Mouse (Mus musculus): ENCODE measurements around the gene Cdh4.

The Cdh4 gene

DNA sequence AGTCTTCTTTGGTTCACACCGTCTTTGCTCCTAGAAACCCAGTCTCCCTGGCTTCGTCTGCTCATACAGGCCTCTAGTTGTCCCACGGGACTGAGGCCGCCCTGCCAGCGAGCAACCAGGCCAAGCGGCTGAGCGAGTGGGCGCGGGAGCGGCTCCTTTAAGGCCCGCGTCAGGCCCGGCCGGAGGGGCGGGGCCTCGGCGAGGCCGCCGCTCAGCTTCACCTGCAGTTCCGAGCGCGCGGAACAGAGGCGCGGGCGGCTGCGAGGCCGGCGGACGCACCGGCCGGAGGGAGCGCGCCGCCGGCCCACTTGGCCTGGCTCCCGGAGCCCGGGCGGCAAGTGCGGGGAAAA, at the start of gene Cdh4:
Cdh4 (plus strand) TSS at position 241 of the 350 bp plus-strand sequence.
- peak; percentile 57 for DNase-seq

GRCm38 (mm10) chr2:179395442-179395841, 46.8 kb upstream of the Cdh4 start:
- DNase-seq: no peak

GRCm38 (mm10) chr2:179399645-179400249, 42.5 kb upstream of the Cdh4 start:
- DNase-seq: peak; percentile 8

- DNase-seq: no peak
Observed at GRCm38 (mm10) chr2:179410866-179411561, 31.2 kb upstream of the Cdh4 start.

DNA sequence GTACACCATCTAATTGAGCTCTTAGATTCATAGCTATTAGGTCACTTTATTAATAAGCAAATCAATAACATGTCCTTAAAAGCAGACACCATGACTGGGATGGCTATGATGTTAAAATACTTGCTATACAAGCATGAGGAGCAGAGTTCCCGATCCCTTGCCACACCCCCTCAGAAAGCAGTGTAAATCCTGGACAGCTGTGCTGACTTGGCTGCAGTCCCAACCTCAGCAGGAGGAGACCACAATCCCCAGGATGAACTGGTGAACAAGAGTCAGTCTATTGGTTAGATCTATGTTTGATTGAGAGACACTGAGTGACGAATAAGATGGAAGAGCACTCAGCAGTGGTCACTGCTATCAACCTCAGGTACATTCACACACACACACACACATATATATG, 29.3 kb upstream of the Cdh4 start:
- DNase-seq: no peak

DNA sequence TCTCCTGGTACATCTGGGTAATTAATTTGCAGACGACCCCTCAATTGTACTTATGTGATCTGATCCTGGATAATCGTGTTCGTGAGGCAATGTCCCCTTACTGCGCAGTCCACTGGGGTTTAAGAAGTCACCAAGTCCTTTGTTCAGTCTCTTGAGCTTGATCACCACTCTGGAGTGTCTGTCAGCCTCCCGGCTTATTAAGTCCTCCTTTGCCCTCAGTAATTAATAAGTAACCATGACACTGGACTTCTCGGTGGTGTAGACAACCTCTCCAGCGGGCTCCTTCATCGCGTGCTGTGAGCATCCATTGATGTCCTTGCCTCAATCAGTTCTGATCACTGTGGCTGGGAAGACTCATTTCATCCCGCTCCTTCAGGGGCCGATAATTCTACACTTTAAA, 28.0 kb upstream of the Cdh4 start:
- DNase-seq: no peak

DNA sequence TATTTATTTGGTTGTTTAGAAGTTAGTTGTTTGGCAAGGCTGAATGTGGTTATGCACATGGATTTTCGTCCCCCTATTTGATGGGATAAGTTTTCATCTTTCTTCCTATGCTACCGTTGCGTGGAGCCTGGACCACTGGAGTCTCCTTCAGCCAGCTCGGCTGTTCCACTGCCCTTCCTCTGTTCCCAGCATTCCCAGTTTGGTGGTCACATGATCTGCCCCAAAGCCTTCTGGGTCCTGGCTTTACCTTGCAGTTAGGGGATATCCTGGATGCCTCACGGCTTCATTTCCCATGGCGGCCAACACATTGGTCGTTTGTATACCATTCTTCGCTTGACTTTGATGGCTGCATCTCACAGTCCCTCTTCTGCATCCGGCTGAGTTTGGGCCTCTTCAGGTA, 27.5 kb upstream of the Cdh4 start:
- no peak for DNase-seq

GRCm38 (mm10) chr2:179415892-179416403, 26.3 kb upstream of the Cdh4 start:
- DNase-seq: no peak

- DNase-seq: no peak
Observed at GRCm38 (mm10) chr2:179416587-179417227, 25.5 kb upstream of the Cdh4 start.

GRCm38 (mm10) chr2:179425602-179426001, 16.6 kb upstream of the Cdh4 start:
- no peak for DNase-seq

- DNase-seq: no peak
Observed at GRCm38 (mm10) chr2:179428889-179429288, 13.3 kb upstream of the Cdh4 start.

- DNase-seq: peak; percentile 6
Observed at GRCm38 (mm10) chr2:179440161-179440560, 2.1 kb upstream of the Cdh4 start.

- DNase-seq: no peak
Observed at GRCm38 (mm10) chr2:179441086-179441485, 1.1 kb upstream of the Cdh4 start.

GRCm38 (mm10) chr2:179441717-179442116, 514 bp upstream of the Cdh4 start:
- no peak for DNase-seq

- no peak for DNase-seq
Observed at GRCm38 (mm10) chr2:179442541-179443225, 452 bp downstream of the Cdh4 start.

DNA sequence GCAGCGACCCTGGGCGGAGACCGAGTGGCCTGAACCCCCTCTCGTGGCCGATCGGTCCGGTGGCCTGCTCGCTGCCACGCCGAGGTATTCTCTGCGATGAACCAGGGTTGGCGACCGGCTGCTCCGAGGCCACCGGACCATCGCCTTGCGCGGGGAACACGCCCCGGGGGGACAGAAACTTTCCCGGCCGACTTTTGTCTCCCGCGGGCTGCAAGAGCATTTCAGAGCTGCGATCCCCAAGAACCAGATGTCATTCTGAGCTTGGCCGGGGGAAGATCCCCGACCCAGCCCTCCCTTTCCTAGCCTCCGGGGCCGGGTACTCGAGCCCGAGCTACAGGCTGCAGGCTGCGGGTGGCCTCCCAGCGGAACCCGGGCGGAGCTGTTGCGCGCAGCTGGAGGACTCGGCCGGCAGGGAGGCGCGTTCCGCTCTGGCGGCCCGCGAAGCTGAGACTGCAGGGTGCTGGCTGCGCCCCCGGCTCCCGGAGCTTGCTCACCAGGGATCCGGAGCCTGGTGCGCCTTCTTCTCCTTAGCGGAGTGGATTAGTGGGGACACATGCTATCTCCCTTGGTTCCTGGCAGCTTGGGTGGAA, 1.1 kb downstream of the Cdh4 start:
- DNase-seq: no peak

- DNase-seq: no peak
Observed at GRCm38 (mm10) chr2:179443959-179444358, 1.7 kb downstream of the Cdh4 start.

DNA sequence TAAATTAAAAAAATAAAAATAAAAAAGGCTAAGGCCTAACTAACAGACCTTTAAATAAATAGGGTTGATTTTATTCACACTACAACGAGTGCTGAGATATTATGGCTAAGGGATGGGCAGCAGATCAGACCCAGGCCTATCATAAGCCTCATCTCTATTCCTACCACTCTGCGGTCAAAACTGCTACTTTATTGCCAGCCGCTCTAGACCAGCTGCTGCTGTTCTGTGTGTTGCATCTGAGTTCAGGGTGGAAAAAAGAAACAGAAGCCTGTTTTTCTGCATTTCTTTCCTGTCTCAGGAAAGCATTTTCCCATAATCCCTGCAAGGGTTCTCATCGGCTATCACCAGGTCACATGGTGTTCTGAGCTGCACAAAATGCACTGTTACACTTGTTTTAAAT, 6.0 kb downstream of the Cdh4 start:
- DNase-seq: no peak

DNA sequence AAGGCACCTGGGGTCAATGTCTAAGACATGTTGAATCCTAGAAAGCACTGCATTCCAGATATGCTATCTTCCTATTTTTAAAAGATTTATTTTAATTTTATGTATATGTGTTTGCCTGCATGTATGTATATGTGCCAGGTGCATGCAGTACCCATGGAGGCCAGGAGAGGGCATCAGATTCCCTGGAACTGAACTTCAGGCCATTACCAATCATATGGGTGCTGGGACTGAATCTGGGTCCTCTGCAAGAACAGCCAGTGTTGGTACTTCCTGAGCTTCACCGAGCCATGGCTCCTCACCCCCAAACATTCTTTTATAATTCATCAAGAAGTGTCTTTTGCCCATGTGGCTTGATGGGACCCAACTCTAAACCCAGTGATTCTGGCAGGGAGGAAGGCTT, 6.8 kb downstream of the Cdh4 start:
- DNase-seq: no peak

DNA sequence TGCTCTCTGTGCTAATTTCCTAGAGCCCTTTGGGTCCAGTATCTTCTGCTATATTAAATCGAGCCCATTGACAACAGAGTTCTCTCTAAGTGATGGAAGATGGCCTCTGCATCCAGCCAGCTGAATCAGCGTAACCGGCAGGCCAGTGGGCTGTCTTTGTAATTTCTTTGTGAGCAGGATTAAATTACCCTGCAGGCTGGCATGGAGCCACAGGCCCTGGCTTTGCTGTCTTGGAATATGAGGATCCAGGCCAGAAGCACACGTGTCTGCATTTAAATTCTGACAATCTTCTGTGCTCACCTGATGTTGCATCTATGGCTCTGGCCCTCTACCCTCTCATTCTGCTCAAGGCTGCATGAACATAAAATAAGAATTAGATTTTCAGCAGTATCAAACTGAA, 17.0 kb downstream of the Cdh4 start:
- DNase-seq: no peak

DNA sequence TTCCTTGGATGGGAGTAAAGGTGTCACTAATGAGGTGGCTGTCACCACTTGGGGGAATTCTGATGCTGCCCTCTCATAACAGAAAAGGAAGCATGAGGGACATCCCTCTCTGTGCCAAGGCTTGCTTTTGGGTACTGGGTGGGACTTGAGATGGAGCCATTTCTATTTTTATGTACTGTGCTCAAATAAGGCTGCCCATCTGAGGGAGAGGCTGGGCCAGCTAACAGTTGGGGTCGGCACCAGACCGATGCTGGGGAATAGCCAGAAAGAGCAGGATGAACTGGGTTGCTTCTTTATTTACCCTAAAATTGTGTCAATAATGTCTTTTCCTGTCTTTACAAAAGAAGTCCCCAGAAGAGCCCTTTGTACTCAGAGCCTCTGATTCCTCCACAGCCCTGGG, 17.4 kb downstream of the Cdh4 start:
- DNase-seq: no peak

DNA sequence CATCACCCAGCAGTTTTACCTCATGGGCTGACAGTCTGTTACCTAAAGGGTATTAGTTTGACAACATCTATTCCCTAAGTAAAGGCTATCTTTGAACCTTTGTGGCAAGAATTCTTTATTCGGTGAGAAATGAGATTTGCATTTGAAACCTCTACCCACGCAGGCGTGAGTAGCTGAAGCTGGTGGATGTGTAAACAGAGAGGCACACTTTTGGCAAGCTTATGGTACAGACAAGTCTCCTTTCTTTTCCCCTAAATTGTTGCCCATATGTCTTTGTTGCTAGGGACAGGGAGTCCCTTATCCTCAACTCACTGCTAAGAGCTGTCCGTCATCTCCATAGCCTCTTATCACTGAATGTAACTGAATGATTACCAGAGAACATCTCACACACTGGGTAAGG, 21.3 kb downstream of the Cdh4 start:
- no peak for DNase-seq

DNA sequence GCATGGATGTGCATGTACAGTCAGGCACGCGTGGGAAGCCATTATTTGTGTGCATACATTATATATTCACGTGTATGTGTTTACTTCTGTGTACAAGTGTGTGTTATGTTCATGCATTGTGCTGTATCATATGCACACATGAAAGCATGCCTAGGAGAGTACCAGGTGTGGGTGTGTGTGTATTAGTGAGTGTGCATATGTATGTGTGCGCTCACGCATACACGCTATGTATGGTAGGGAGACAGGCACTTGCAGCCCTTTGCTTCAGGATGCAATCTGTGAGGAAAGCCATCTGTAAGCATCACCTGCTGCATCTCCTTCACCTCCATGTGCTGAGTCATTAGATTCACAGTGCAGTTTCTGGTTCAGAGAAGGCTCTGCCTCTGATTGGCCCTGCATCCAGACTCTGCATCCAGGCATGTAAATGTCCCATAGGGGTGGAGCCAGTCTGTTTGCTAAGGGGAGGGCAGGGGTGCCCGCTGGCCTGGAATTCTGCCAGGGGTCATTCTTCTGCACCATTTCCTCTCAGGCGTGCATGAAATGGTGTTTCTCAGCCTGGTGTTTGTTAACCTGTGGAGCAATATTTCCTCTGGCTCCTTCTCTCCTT, 25.7 kb downstream of the Cdh4 start:
- no peak for DNase-seq
